Mouse (Mus musculus): ENCODE measurements at regions not wholly inside any gene's neighbourhood (a gene's known extent, or its start where the extent isn't known, plus 50 kb on each side); places are given as distances from the start of the nearest gene placed in this dataset.

DNA sequence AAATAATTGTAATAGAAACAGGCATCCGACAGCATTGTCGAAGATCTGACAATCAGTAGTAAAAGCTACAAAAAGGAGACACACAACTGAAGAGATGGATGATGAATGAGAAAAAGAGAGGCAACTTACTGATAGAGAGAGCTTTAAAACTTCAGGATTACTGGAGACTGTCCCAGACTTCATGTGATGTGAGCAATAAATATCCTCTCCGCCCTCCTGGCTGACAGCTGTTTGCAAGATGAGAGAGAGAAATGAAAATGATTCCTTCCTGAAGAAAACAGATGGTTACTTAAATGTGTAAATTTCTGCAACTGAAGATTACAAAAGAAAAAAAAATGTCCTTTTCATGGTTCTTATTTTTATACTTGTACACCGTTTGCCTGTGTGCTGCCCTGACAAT is 306.7 kb upstream of the Ncam2 start:
- H3K4me2 ChIP-seq (ENCODE audit: low read depth, low read length), result no peak overlapping the region
- H3K9ac ChIP-seq (replicated peaks; ENCODE audit: low read length), result no peak overlapping the region
- DNase-seq (ENCODE audit: low spot score) (no peak), ATAC-seq (no peak)
- H3K9me3 ChIP-seq (ENCODE audit: low read length), result no peaks in the 10 kb centered on the region
- WGBS, result 86% methylated on average over 4 of the region's 4 CpGs
- H3K36me3 ChIP-seq (ENCODE audit: insufficient read depth, low read length), result no peaks in the 10 kb centered on the region
- H3K27me3 ChIP-seq (ENCODE audit: insufficient read depth, low read length), result no peaks in the 10 kb centered on the region
- H3K4me3 ChIP-seq (ENCODE audit: low read length), result no peak overlapping the region
- no peak overlapping the region for H3K27ac ChIP-seq
- H3K4me1 ChIP-seq (ENCODE audit: insufficient read depth, low read length), result no peaks in the 10 kb centered on the region
- no peak for TF ChIP-seq CTCF (IDR thresholded peaks at IDR 0.05; ENCODE audit: low read depth)

DNA sequence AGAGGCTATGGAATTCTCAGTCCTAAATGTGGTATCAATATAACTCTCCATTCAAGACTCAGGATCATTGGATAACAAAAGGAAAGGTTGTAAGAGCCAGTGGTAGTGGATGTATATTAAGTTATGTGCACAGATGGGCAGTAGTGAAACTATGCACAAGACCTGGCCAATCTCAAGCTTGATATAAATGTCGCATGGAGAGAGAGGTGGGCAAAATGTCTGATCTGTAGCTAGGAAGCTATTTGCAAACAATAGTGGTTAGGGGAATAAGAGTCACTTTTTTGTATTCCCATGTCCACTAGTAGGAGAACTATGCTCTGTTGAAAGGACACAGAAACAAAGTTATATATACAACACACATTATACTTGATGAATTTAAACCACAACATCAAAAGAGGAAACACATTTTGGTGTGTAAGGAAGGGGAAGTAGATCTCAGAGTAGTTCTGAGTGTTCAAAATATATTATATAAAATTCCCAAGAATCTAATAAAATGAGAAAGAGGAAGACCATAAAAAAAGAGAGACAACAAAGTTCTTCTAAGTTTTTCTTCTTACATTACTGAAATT is 279.7 kb upstream of the Ncam2 start:
- H3K4me3 ChIP-seq (ENCODE audit: low read length), result no peak overlapping the region
- H3K9me3 ChIP-seq (ENCODE audit: low read length), result no peaks in the 10 kb centered on the region
- no peak for DNase-seq (ENCODE audit: low spot score)
- 97% methylated on average over 1 of the region's 1 CpGs for WGBS
- H3K4me1 ChIP-seq (ENCODE audit: insufficient read depth, low read length), result no peaks in the 10 kb centered on the region
- H3K27ac ChIP-seq, result no peak overlapping the region
- no peak for ATAC-seq
- H3K9ac ChIP-seq (replicated peaks; ENCODE audit: low read length), result no peak overlapping the region
- no peaks in the 10 kb centered on the region for H3K27me3 ChIP-seq (ENCODE audit: insufficient read depth, low read length)
- no peak for TF ChIP-seq CTCF (IDR thresholded peaks at IDR 0.05; ENCODE audit: low read depth)
- H3K4me2 ChIP-seq (ENCODE audit: low read depth, low read length), result no peak overlapping the region
- H3K36me3 ChIP-seq (ENCODE audit: insufficient read depth, low read length), result no peaks in the 10 kb centered on the region

DNA sequence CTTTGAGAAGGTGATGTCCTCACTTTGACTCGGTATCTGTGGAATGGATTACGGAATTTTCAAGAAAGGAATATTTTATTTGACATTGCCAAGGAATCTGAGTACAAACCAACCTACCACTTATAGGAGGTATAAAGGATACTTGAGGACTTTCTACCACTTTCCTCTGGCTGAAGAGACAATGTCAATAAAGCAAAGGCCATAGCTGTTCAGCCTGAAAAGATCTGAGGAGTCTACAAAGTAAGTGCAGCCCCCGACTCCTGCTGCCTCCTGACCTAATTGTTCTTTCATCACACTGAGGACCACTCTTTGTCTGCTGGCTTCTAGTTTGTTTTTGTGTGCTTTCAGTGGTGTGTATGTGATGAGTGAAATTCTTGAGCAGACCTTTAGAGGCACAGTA is 269.5 kb upstream of the Ncam2 start:
- Histone ChIP-seq H3K9ac (replicated peaks; ENCODE audit: low read length) (no peak overlapping the region), H3K27ac (no peak overlapping the region), H3K4me3 (ENCODE audit: low read length) (no peak overlapping the region), H3K27me3 (ENCODE audit: insufficient read depth, low read length) (no peaks in the 10 kb centered on the region), H3K36me3 (ENCODE audit: insufficient read depth, low read length) (no peaks in the 10 kb centered on the region), H3K9me3 (ENCODE audit: low read length) (no peaks in the 10 kb centered on the region), H3K4me2 (ENCODE audit: low read depth, low read length) (no peak overlapping the region), H3K4me1 (ENCODE audit: insufficient read depth, low read length) (no peaks in the 10 kb centered on the region)
- WGBS, result 58% methylated on average over 3 of the region's 3 CpGs
- no peak for ATAC-seq
- no peak for TF ChIP-seq CTCF (IDR thresholded peaks at IDR 0.05; ENCODE audit: low read depth)
- DNase-seq (ENCODE audit: low spot score), result no peak

DNA sequence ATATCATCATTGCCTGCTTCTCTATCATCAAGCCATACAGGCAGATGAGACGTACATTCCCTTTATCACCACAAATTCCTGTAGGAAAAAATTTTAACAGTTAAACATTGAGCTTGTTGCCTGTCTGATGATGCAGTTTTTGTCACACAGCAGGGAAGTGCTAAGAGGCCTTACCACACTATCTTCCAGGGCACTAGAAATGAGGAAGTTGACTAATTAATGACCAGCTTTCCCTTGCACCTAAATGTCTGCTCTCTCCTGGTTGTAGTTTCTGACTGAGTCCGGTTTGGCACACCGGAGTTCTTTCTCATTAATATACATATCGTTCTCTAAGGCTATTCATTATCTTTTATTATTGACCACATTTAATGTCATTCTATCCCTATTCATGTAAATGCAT is 269.0 kb upstream of the Ncam2 start:
- Histone ChIP-seq H3K27ac (no peak overlapping the region), H3K27me3 (ENCODE audit: insufficient read depth, low read length) (no peaks in the 10 kb centered on the region), H3K9me3 (ENCODE audit: low read length) (no peaks in the 10 kb centered on the region), H3K4me1 (ENCODE audit: insufficient read depth, low read length) (no peaks in the 10 kb centered on the region), H3K4me2 (ENCODE audit: low read depth, low read length) (no peak overlapping the region), H3K36me3 (ENCODE audit: insufficient read depth, low read length) (no peaks in the 10 kb centered on the region), H3K4me3 (ENCODE audit: low read length) (no peak overlapping the region), H3K9ac (replicated peaks; ENCODE audit: low read length) (no peak overlapping the region)
- WGBS, result 70% methylated on average over 4 of the region's 4 CpGs
- DNase-seq (ENCODE audit: low spot score) (no peak), ATAC-seq (no peak)
- TF ChIP-seq CTCF (IDR thresholded peaks at IDR 0.05; ENCODE audit: low read depth), result no peak

DNA sequence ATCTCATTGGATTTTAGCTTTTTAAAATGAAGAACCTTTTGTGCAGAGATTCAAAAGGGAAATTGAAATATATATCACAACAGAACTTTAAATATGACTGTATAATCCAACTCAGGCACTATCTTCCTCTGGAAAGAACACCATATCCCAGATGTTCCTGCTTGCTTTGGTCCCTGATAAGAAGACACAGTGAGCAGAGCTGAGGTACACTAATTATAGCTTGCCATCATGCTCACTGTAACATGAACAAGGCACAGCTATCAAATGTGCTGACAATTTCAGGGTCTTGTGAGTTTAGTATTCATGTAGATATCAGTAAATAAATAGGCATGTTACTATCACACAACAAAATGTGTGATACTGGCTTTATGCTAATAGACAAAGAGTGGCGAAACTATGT is 264.8 kb upstream of the Ncam2 start:
- no peak for TF ChIP-seq CTCF (IDR thresholded peaks at IDR 0.05; ENCODE audit: low read depth)
- Histone ChIP-seq H3K36me3 (ENCODE audit: insufficient read depth, low read length) (no peaks in the 10 kb centered on the region), H3K4me3 (ENCODE audit: low read length) (no peak overlapping the region), H3K9me3 (ENCODE audit: low read length) (no peaks in the 10 kb centered on the region), H3K4me2 (ENCODE audit: low read depth, low read length) (no peak overlapping the region), H3K4me1 (ENCODE audit: insufficient read depth, low read length) (no peaks in the 10 kb centered on the region), H3K27ac (no peak overlapping the region), H3K9ac (replicated peaks; ENCODE audit: low read length) (no peak overlapping the region), H3K27me3 (ENCODE audit: insufficient read depth, low read length) (no peaks in the 10 kb centered on the region)
- DNase-seq (ENCODE audit: low spot score) (no peak), ATAC-seq (no peak)
- 85% methylated on average over 1 of the region's 1 CpGs for WGBS

DNA sequence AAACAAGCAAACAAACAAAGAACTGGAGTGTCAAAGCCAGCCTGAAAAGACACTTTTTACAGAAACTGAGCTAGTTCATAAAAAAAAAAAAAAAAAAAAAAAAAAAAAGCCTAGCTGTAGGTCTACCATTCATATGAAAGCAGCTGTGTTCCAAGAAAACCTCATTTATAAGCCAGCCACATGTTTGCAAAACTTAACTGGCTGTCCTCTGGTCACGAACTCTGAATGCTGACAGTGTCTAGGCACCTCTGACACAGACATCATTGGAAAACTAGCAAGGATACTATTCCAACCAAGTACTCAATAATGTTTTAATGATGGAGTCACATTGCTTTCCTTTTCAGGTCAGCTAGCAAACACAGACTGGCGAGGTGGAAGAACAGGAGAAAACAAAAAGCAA is 238.4 kb upstream of the Ncam2 start:
- WGBS, result 51% methylated on average over 2 of the region's 2 CpGs
- H3K36me3 ChIP-seq (ENCODE audit: insufficient read depth, low read length), result no peaks in the 10 kb centered on the region
- H3K9me3 ChIP-seq (ENCODE audit: low read length), result no peaks in the 10 kb centered on the region
- no peak for DNase-seq (ENCODE audit: low spot score)
- no peaks in the 10 kb centered on the region for H3K4me1 ChIP-seq (ENCODE audit: insufficient read depth, low read length)
- TF ChIP-seq CTCF (IDR thresholded peaks at IDR 0.05; ENCODE audit: low read depth), result no peak
- H3K27ac ChIP-seq, result no peak overlapping the region
- no peak for ATAC-seq
- no peak overlapping the region for H3K9ac ChIP-seq (replicated peaks; ENCODE audit: low read length)
- H3K4me2 ChIP-seq (ENCODE audit: low read depth, low read length), result no peak overlapping the region
- no peaks in the 10 kb centered on the region for H3K27me3 ChIP-seq (ENCODE audit: insufficient read depth, low read length)
- no peak overlapping the region for H3K4me3 ChIP-seq (ENCODE audit: low read length)

DNA sequence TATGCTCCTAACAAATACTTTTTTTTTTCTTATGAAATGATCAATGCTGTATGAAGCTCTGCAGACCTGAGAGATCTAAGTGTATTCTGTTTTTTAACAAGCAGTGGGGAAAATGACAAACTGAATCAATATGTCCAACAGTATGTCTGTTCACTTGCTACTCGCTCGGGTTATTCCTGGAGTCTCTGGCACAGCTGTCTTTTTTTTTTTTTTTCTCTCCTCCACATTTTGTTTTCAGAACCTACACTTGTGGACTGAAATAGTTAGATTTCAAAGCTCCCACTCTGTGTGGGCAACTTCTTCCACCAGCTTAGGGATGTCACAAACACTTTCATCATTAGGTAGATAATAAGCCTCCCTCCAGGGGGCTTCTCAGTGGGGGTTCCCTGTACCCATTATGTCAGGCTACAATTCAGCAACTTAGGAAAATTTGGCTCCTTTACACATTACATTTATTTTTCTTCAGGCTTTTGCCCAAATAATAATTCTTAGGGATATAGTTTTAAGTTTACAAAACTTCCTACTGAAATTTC is 218.9 kb upstream of the Ncam2 start:
- WGBS, result 27% methylated on average over 2 of the region's 2 CpGs
- H3K9me3 ChIP-seq (ENCODE audit: low read length), result no peaks in the 10 kb centered on the region

More for the DNA sequence above, 218.9 kb upstream of the Ncam2 start:
- no peaks in the 10 kb centered on the region for H3K4me1 ChIP-seq (ENCODE audit: insufficient read depth, low read length)
- no peak for ATAC-seq
- H3K27ac ChIP-seq, result no peak overlapping the region
- no peaks in the 10 kb centered on the region for H3K27me3 ChIP-seq (ENCODE audit: insufficient read depth, low read length)
- DNase-seq (ENCODE audit: low spot score), result peak; percentile 21
- no peaks in the 10 kb centered on the region for H3K36me3 ChIP-seq (ENCODE audit: insufficient read depth, low read length)
- H3K4me3 ChIP-seq (ENCODE audit: low read length), result no peak overlapping the region
- no peak overlapping the region for H3K4me2 ChIP-seq (ENCODE audit: low read depth, low read length)
- no peak overlapping the region for H3K9ac ChIP-seq (replicated peaks; ENCODE audit: low read length)
- TF ChIP-seq CTCF (IDR thresholded peaks at IDR 0.05; ENCODE audit: low read depth), result no peak
